Mouse (Mus musculus) telencephalon, adult 2 months (tissue): ENCODE data around the gene Pptc7.

Experiments
- DNase-seq: peaks from one replicate; pipeline ENCODE4 v3.0.0-alpha.2; 2011; ENCODE audit warnings: low read depth, low spot score

Pptc7 gene

DNA sequence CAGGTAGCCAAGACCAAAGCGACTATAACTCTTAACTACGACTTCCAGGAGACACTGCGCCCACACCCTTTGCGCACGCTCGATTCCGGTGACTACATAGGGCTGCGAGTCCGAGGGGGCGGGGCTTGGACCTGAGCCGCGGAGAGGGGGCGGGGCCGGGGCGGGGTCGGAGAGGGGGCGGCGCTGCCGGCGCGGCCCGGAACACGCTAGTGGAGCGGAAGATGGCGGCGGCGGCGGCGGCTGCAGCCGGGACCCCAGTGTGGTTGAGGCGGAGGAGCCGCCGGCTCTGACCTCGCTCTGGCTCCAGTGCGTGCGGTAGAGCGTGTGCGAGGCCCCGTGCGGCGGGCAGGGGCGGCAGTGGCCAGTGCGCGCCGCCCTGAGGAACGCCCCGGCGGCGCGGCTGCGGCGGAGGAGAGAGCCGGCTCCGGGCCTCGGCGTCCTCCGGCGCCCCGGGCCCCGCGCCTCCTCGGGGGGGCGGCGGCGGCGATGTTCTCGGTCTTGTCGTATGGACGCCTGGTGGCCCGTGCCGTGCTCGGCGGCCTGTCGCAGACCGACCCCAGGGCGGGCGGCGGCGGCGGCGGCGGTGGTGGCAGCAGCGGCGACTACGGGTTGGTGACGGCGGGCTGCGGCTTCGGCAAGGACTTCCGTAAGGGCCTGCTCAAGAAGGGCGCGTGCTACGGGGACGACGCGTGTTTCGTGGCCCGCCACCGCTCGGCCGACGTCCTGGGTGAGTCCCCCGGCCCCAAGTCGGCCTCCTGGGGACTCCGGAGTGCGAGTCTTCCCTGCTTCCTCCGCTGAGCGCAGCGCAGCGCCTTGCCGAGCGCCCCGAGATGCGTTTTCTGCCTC lies at the start of gene Pptc7:
TSS of gene Pptc7 (plus strand) at position 183 of the 846 bp plus-strand sequence.
- peak; percentile 83 for DNase-seq

GRCm38 (mm10) chr5:122235196-122235836 lies 48.8 kb upstream of the Pptc7 start:
- peak; percentile 35 for DNase-seq

DNA sequence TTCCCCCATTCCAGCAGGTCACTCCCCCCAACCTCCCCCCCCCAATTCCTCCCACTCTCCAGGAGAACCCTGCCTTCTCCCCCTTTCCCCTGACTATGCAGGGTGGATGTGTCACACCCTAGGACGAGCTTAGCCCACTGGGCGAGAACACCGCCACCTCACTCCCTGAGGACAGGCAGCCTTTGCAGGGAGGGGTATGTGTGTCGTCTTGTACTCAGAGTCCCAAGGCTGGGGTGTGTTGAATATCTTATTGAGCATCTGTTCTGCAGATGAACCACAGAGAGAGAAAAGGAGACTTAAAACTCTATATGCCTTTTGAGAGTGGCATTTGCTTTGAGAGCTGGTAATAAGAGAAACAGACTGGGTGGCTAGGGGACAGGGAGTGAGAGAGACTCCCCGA lies 47.0 kb upstream of the Pptc7 start:
- DNase-seq = peak; percentile 53

- DNase-seq = no peak
Observed at GRCm38 (mm10) chr5:122239618-122240017, 44.5 kb upstream of the Pptc7 start.

GRCm38 (mm10) chr5:122240521-122240920 lies 43.6 kb upstream of the Pptc7 start:
- no peak for DNase-seq

DNA sequence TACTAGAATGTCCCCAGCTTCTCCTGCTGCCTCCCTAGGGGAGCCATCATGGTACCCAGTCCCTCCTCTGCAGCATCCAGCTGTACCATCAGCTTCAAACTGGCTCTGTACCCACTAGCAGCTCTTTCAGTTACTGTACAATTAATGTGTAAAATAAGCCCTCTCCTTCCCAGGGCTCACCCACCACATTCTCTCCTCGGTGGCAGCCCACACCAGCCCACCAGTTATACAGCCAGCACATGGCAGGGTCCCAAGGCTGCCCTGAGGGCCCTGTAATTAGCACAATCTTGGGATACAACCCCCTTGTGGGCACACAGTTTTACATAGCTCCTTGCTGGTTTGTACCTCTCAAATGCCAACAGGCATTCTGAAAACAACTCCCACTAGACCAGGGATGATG lies 43.2 kb upstream of the Pptc7 start:
- peak; percentile 28 for DNase-seq

DNA sequence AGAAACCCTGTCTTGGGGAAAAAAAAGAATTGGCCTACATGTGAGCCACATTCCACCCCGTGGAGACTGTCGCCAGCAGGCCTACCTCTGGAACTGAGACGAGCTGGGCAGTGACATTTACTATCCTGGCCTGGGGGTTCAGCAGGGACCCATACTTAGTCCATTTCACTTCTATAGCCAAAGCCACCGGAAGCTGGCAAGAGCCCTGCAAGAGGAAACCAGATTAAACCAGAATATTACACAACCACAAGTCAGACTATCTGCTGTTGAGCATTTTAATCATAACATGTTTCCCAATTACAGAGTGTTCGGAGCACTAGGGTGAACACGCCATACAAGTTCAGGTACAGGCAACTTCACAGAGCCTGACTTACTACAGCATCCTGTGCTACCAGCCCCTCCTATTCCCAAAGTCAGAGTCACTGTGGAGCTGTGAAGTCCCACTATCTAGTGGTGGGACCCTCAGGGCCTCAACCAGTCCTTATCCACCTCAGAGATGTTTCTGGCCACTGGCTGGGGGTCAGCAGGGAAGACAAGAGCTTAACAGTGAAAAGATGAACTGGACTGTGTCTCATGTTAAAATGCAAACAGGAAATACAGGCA lies 41.5 kb upstream of the Pptc7 start:
- DNase-seq = no peak

GRCm38 (mm10) chr5:122243781-122244523 lies 40.2 kb upstream of the Pptc7 start:
- DNase-seq = peak; percentile 71

DNA sequence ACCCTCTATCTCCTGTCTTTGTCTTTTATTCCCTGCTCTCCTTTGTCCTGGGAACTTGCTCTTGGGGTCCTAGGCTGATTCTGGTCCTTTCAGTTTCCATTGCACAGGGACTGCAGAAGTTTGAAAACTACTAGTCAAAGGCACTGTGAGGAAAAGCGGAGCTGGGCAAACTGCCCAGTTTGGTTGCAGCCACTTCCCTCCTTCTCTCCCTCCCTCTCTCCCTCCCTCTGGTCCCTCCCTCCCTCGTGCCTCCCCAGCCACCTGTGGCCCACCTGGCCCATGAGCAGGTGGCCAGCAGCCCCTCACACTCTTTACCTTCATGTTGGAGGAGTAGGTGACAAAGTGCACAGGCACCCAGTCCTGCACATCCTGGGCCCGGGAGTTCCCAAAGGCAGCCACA lies 39.0 kb upstream of the Pptc7 start:
- DNase-seq = no peak

- DNase-seq = no peak
Observed at GRCm38 (mm10) chr5:122246547-122247167, 37.5 kb upstream of the Pptc7 start.

GRCm38 (mm10) chr5:122247529-122247928 lies 36.6 kb upstream of the Pptc7 start:
- DNase-seq = peak; percentile 75

GRCm38 (mm10) chr5:122247934-122248333 lies 36.2 kb upstream of the Pptc7 start:
- DNase-seq = no peak

DNA sequence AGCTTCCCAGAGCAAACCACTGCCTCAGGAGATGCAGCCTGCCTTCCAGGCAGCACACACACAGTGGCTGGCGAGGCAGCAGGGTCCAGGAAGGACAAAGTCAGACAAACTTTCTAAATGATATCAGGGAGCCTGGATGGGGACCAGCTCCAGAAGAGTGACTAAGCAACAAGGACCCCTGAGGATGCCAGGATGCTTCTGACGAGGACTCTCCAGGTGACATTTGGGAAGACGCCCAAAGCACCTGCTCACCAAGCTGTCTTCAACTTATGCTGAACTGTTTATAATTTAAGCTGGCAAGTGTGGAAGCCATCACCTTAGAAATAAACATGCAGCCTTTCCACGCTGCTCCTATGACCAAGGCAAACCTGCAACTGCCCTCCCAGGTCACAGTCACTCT lies 34.9 kb upstream of the Pptc7 start:
- DNase-seq = no peak

DNA sequence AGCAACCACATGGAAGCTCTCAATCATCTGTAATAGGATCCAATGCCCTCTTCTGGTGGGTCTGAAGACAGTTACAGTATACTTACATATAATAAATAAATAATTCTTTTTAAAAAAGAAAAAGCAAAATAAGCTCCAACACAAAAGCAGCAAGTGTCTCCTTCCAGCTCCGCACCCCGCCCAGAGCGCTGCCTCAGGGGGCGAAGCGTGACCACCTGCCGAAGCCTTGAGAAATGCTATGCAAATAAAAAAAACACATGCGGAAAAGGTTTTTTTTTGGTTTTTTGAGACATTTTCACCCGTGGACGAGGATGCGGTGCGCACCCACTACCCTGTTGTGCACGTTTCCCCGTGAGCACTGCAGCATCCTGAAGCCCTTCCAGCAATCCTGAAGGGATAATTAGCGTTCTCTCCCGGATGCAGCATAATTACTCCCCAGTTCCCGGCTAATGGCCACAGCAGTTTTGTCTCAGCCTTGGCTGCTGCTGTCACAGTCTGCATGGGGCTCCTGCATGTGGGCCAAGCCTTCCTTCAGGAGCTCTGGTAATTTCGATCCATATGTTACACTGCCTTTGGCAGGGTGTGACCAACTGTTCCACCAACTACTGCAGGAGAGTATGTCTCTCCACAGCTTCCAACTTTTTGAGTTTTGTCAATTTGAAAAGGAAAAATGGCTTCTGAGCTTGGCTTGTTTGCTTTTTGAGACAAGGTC lies 32.1 kb upstream of the Pptc7 start:
- DNase-seq = peak; percentile 55

GRCm38 (mm10) chr5:122258027-122258741 lies 26.0 kb upstream of the Pptc7 start:
- DNase-seq = no peak

- no peak for DNase-seq
Observed at GRCm38 (mm10) chr5:122262104-122262503, 22.1 kb upstream of the Pptc7 start.

DNA sequence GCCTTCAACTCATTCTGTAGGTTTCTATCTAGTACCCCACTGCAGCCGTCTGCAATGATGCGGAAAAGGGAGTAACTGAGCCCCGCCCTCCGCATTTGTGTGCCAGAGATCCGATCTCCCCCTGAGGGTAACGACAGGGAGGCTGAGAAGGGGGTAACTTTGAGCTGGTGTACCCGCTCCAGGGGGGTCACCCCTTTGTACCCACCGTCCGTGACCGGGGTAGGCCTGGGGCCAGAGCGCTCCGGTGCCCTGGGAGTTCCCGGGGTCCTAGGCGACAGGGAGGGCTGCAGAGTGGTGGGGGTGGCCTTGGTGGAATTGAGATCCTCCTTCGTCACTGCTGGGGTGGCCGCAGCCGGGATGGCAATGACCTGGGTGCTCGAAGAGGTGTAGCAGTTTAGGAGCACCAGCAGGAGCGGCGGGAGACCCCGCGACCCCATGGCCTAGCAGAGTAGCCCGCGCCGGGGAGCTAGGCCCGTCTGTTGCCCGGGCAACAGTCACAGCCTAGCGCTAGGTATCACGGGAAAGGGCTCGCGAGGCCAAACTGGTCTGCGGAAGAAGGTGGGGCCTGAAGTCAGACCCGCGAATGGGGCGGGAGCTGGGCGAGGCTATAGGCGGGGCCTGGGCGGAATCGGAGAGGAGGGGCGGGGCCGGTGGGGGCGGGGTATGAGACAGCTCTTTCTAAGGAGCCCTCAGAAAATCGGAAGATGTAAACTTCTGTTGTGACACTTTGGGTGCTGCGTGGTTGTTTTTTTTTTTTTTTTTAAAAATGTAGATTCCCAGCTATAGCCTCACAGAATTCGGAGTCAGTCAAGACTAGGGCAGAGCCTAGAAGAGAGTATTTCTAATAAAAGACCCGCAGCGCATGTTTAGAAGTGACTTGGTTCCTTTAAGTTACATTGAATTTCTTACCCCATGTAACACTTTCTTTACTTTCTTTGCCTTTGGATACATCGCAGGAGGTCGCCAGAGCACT lies 19.9 kb upstream of the Pptc7 start, which contains the start of gene Tctn1:
TSS of gene Tctn1 (minus strand) at position 528 of the 973 bp plus-strand sequence.
- DNase-seq = peak; percentile 92

DNA sequence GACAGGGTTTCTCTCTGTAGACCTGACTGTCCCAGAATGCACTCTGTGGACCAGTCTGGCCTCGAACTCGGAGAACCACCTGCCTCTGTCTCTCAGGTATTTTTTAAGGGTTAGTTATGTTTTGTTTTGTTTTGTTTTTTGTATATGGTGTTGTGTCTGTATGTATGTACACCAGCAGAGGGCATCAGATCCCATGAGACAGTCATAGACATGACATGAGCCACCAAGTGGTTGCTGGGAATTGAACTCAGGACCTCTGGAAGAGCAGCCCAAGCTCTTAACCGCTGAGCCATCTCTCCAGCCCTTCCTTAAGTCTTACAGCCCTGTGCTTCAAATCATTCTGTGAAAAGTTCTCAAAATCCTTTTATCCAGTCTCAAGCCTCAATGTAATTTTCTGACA lies 19.0 kb upstream of the Pptc7 start:
- no peak for DNase-seq

DNA sequence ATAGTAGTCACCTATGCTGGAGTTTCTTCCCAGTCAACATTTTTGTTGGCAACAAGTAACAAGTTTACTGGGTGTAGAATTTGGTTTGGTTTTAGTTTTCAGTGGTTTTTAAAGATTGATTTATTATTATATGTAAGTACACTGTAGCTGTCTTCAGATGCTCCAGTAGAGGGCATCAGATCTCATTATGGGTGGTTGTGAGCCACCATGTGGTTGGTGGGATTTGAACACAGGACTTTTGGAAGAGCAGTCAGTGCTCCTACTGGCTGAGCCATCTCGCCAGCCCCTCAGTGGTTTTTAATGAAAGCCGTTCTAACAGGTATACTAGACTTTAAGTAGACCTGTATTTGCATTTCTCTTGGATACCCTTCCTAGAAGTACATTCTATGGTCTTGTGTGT lies 18.2 kb upstream of the Pptc7 start:
- DNase-seq = no peak
